Mouse (Mus musculus) spleen, adult 12 weeks (tissue): ENCODE data around the gene Gucy2e.

Source experiments
- DNase-seq: peaks from one replicate; pipeline ENCODE4 v3.0.0; 2022; ENCODE audit warnings: low spot score

Gene Gucy2e

DNA sequence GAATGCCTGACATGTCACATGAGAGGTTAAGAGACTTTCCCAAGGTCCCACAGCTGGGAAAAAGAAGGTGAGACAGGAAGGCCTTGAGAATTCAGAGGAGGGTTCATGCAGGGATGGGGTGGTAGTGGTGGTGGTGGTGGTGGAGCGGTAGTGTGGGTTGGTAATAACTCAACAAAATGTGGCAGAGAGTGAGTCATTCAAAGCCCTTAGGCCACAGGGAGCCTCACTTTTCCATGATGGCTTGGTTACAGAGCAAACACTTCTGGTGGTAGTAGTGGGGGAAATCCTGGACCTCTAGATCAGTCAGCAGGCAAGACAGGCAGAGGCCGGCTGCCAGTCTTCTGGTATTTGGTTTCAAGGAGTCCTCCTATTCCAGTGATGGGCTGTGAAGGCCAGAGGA lies 64.2 kb downstream of the Gucy2e start:
- DNase-seq: no peak

DNA sequence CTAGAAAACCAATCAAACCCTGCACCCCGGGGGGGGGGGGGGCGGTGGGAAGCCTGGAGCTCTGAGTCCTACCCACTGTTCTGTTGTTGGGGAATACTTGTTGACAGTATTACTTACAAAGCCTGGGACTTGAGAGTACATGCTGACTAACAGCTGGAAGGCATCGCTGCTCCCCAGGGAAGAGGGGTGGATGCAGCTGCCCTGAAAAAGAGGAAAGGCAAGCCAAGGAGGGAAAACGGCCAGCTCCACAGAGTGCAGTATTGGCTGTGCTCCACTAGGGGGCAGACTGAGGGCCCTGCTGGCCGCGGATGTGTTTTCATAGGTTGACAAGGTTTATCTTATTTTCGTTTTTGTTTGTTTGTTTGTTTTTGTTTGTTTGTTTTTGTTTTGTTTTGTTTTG lies 65.2 kb downstream of the Gucy2e start:
- no peak for DNase-seq

DNA sequence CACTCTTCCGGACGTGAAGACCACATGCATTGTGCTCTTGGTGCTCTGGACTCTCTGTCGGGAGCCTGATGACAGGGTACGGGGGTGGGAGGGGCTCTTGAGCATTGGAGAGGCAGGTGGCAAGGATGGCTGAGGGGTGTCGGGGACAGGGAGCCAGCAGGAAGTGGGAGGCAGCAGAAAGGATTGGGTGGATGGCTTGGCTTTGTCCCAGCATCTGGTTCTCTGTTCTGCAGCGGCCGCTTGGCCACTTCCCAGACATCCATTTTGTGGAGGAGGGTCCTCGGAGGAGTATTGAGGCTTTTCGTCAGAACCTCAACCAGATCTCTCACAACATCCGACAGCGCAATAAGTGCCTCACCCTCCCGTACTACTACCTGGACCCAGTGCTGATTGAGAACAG lies 67.5 kb downstream of the Gucy2e start:
- no peak for DNase-seq
